Mouse (Mus musculus): ENCODE data around the gene Tmsb15b2.

DNA sequence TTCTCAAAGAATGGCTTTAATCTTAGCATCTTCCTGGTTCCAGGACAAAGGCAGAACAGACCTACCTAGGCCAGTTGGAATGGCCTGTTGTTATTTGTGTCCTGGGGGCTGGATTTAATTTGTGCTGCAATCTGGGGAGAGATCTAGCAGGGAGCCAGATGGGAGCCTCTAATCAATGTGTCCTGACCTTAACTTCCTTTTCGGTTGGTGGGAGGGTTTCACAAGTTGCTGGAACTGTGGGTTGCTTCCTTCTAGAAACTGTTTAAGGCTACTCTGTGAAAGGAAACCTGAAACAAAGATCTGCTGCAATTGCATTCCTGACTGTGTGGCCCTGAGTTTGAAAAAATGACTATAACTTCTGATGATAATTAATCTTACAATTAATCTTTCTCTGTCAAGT is 42.4 kb upstream of the Tmsb15b2 start:
- no peak for TF ChIP-seq CTCF (IDR thresholded peaks at IDR 0.05; ENCODE audit: low read depth)
- TF ChIP-seq EP300 (optimal IDR thresholded peaks at IDR 0.05), result no peak

Measured in stomach, postnatal 0 days (tissue).